Comparison of ENCODE assay signal across 8 mouse cellular contexts in genomic region chr1:72823751-72824706, GRCm38 (mm10). TPM values are rescaled to one million over a fixed set of nuclear protein-coding genes. Genes with fewer than 3 reads are reported as not detected.
DNase-seq lines count a peak whose midpoint lies in the region; ATAC-seq and TF ChIP-seq lines count a peak whose summit lies in the region.

Gene Igfbp2, plus strand, starts transcription at chr1:72824503.

- no peaks in the 10 kb centered on the region for H3K9me3 ChIP-seq in lung, embryonic 14.5 days (ENCODE audit: low read depth, low read length)
- H3K9me3 ChIP-seq in hindbrain, embryonic 12.5 days (replicated peaks) = no peaks in the 10 kb centered on the region
- H3K9me3 ChIP-seq in midbrain, embryonic 10.5 days (replicated peaks) = no peaks in the 10 kb centered on the region
- H3K9me3 ChIP-seq in stomach, postnatal 0 days (ENCODE audit: control insufficient read depth, low read length) = no peaks in the 10 kb centered on the region

- no peak for TF ChIP-seq EP300 in stomach, postnatal 0 days (optimal IDR thresholded peaks at IDR 0.05)

- no peaks in the 10 kb centered on the region for H3K36me3 ChIP-seq in lung, embryonic 14.5 days (ENCODE audit: insufficient read depth)
- H3K36me3 ChIP-seq in hindbrain, embryonic 12.5 days = no peaks in the 10 kb centered on the region
- peaks cover 14% of the 10 kb centered on the region for H3K36me3 ChIP-seq in midbrain, embryonic 10.5 days
- H3K36me3 ChIP-seq in stomach, postnatal 0 days (ENCODE audit: control insufficient read depth, insufficient read depth, low read length) = no peaks in the 10 kb centered on the region

- peak; percentile 54 for ATAC-seq in lung, embryonic 14.5 days (ENCODE audit: insufficient read depth)
- ATAC-seq in hindbrain, embryonic 12.5 days (ENCODE audit: low FRiP score) = peak; percentile 67
- ATAC-seq in stomach, postnatal 0 days (ENCODE audit: low FRiP score, low TSS enrichment) = peak; percentile 76; the same call in 1 of the 2 replicates

- peak within 1 kb of the TSS; percentile 67 for H3K9ac ChIP-seq in lung, embryonic 14.5 days
- peak within 1 kb of the TSS; percentile 80 for H3K9ac ChIP-seq in hindbrain, embryonic 12.5 days
- peak within 1 kb of the TSS; percentile 63 for H3K9ac ChIP-seq in stomach, postnatal 0 days (ENCODE audit: low read length)

- H3K4me2 ChIP-seq in lung, embryonic 14.5 days = peak within 1 kb of the TSS; percentile 98
- H3K4me2 ChIP-seq in hindbrain, embryonic 12.5 days (replicated peaks) = peak within 1 kb of the TSS; percentile 90
- peak within 1 kb of the TSS; percentile 95 for H3K4me2 ChIP-seq in stomach, postnatal 0 days (replicated peaks; ENCODE audit: low read depth)

- WGBS in lung, embryonic 14.5 days = 1% methylated on average over 51 of the region's 58 CpGs
- WGBS in hindbrain, embryonic 12.5 days = 1% methylated on average over 47 of the region's 58 CpGs
- under 1% methylated on average over 53 of the region's 58 CpGs for WGBS in midbrain, embryonic 10.5 days
- 5% methylated on average over 42 of the region's 58 CpGs for WGBS in stomach, postnatal 0 days

- peak; percentile 68 for DNase-seq in lung, embryonic 14.5 days
- no peak for DNase-seq in lung, postnatal 10 days
- peak; percentile 82 for DNase-seq in embryo, embryonic 10 days (ENCODE audit: low spot score)
- DNase-seq in layer of hippocampus, postnatal 25 days (ENCODE audit: extremely low spot score in 1 of 2, low spot score in 1 of 2) = peak; percentile 16 to 22
- peak; percentile 83 for DNase-seq in midbrain, embryonic 10.5 days (ENCODE audit: low spot score)
- peak; percentile 68 for DNase-seq in stomach, postnatal 0 days (ENCODE audit: low spot score)
- DNase-seq in spleen, postnatal 14 days (ENCODE audit: low spot score in 2 of 2) = no peak

- peak within 1 kb of the TSS; percentile 63 for H3K4me3 ChIP-seq in lung, embryonic 14.5 days (ENCODE audit: low read depth, low read length)
- peak within 1 kb of the TSS; percentile 70 for H3K4me3 ChIP-seq in hindbrain, embryonic 12.5 days
- peak within 1 kb of the TSS; percentile 90 for H3K4me3 ChIP-seq in midbrain, embryonic 10.5 days
- H3K4me3 ChIP-seq in stomach, postnatal 0 days (ENCODE audit: low read depth, low read length) = peak within 1 kb of the TSS; percentile 53

- peak within 1 kb of the TSS; percentile 73 for H3K27ac ChIP-seq in lung, embryonic 14.5 days (ENCODE audit: low read depth)
- H3K27ac ChIP-seq in hindbrain, embryonic 12.5 days = peak within 1 kb of the TSS; percentile 86
- H3K27ac ChIP-seq in midbrain, embryonic 10.5 days (replicated peaks) = peak within 1 kb of the TSS; percentile 95
- peak within 1 kb of the TSS; percentile 67 for H3K27ac ChIP-seq in stomach, postnatal 0 days (replicated peaks)

- TF ChIP-seq CTCF in lung, embryonic 14.5 days (IDR thresholded peaks at IDR 0.05; ENCODE audit: low read depth) = no peak
- no peak for TF ChIP-seq CTCF in stomach, postnatal 0 days (IDR thresholded peaks at IDR 0.05; ENCODE audit: low read depth)

- H3K4me1 ChIP-seq in lung, embryonic 14.5 days (ENCODE audit: insufficient read depth) = no peaks in the 10 kb centered on the region
- H3K4me1 ChIP-seq in hindbrain, embryonic 12.5 days = peaks cover 38% of the 10 kb centered on the region
- peaks cover 62% of the 10 kb centered on the region for H3K4me1 ChIP-seq in midbrain, embryonic 10.5 days
- H3K4me1 ChIP-seq in stomach, postnatal 0 days (replicated peaks; ENCODE audit: control insufficient read depth, insufficient read depth) = peaks cover 5% of the 10 kb centered on the region

- peaks cover 24% of the 10 kb centered on the region; the same call in 1 of the 2 replicates for H3K27me3 ChIP-seq in lung, embryonic 14.5 days (ENCODE audit: insufficient read depth, low read length)
- no peaks in the 10 kb centered on the region; the same call in 1 of the 2 replicates for H3K27me3 ChIP-seq in hindbrain, embryonic 12.5 days
- H3K27me3 ChIP-seq in midbrain, embryonic 10.5 days (ENCODE audit: low read depth, poor library complexity, severe bottlenecking) = peaks cover 26% of the 10 kb centered on the region
- no peaks in the 10 kb centered on the region for H3K27me3 ChIP-seq in stomach, postnatal 0 days (ENCODE audit: control insufficient read depth, insufficient read depth, low read length)

RNA-seq across cellular contexts. Expression of gene Igfbp2, which starts in this region (rescaled TPM):
- polyA plus RNA-seq in lung, embryonic 14.5 days (2014; fragmentation: Nextera tagmentation; extraction: Ambion mirVana) = 321 and 352 TPM in 2 replicates
- 548 and 549 TPM in 2 replicates for polyA plus RNA-seq in hindbrain, embryonic 12.5 days (2016; fragmentation: Nextera tagmentation; extraction: Ambion mirVana)
- total RNA-seq in layer of hippocampus, postnatal 25 days (2021) = 10 to 100 TPM; 44.4 to 50.5 TPM
- 585 and 600 TPM in 2 replicates for polyA plus RNA-seq in midbrain, embryonic 10.5 days (2016; fragmentation: Nextera tagmentation; extraction: Ambion mirVana)
- 304 and 499 TPM in 2 replicates for polyA plus RNA-seq in stomach, postnatal 0 days (2015; fragmentation: Nextera tagmentation; extraction: Ambion mirVana)

Comparison
In these comparisons a context has a peak if more than half of its experiments do, and no peak if none do; other contexts are left out.
1. DNase-seq: peak in lung, embryonic 14.5 days (single experiment), embryo, embryonic 10 days (single experiment), layer of hippocampus, postnatal 25 days (2 of 2), midbrain, embryonic 10.5 days (single experiment) and stomach, postnatal 0 days (single experiment); none in lung, postnatal 10 days (single experiment) and spleen, postnatal 14 days (0 of 2).
2. Peak in every context shown above with its lines, with median percentiles within 50 percentile points of each other: ATAC-seq, H3K27ac ChIP-seq, H3K4me2 ChIP-seq, H3K4me3 ChIP-seq and H3K9ac ChIP-seq.